Mouse (Mus musculus) neural tube, postnatal 0 days (tissue): ENCODE data around the gene Tsc22d2. TPM values are rescaled to one million over a fixed set of nuclear protein-coding genes. Genes with fewer than 3 reads are reported as not detected.

ENCODE experiments used
- polyA plus RNA-seq: library from polyadenylated mRNA; unstranded; fragments of >200 nt; fragmentation: Nextera tagmentation; extraction: Ambion mirVana; gene quantifications from 2 replicates; pipeline ENCODE4 v1.2.1, GENCODE M21; 2015

The Tsc22d2 gene
- polyA plus RNA-seq, result 12.5 and 13.3 TPM in 2 replicates

DNA sequence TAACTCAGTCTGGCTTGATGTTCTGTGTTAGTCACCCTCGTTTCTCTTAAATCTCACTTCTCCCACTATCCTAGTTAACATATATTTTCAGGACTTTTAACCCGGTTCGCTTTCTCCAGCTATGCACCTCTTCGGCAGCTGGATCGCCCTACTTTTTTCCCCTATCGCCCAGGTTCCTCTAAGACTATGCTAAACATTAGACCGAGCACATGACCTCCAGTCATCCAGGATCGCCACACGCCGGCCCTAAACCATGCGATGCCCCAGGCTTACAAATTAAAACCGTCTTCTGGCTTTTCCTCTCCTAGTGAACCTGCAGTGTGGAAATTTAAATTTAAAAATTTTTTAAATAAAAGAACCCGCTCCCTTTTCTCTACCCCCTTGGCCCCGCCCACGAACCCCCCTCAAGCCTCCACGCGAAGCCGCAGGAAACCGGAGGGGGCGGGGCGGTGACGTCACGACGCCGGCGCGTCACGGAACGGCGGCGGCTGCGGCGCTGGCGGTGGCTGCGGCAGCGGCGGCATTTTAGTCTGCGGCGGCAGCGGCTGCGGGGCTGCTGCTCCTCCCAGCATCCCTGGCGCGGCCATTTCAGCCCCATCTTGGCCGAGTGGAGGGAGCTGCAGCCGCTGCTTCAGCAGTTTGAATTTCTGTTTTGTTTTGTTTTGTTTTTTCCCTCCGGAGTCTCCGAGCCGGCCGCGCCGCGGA is at the start of gene Tsc22d2:
Gene Tsc22d2 (plus strand): TSS at position 482 of the 705 bp plus-strand sequence.

Other genes starting within 250 kb of the Tsc22d2 start
- gene Eif2a, start 111.1 kb downstream of the Tsc22d2 start, polyA plus RNA-seq, result 33.4 and 35.1 TPM in 2 replicates
- gene Serp1, start 111.2 kb downstream of the Tsc22d2 start, polyA plus RNA-seq, result 50.7 and 54.0 TPM in 2 replicates
- 28.1 and 31.8 TPM in 2 replicates for gene Selenot, start 161.9 kb downstream of the Tsc22d2 start, polyA plus RNA-seq
- 0.35 and 0.50 TPM in 2 replicates for gene Erich6, start 222.5 kb downstream of the Tsc22d2 start, polyA plus RNA-seq